Mouse (Mus musculus) hindbrain, embryonic 14.5 days (tissue): Measurements from ENCODE around the gene Skiv2l. TPM values are rescaled to one million over a fixed set of nuclear protein-coding genes. Genes with fewer than 3 reads are reported as not detected.
A peak's percentile ranks its signal among the peaks of the same experiment; 100 is the strongest.

ENCODE experiments used
- ATAC-seq: fragments of 200-750 bp; cut with Nextera tagmentation; 2 replicates; pipeline ENCODE4 v1.8.0; 2017; ENCODE audit warnings: moderate number of reproducible peaks, mild to moderate bottlenecking, moderate TSS enrichment, moderate library complexity; ENCODE audit not compliant: low FRiP score
- DNase-seq: peaks from one replicate; pipeline ENCODE4 v3.0.0-alpha.2; 2015; ENCODE audit warnings: low spot score
- H3K27ac ChIP-seq: fragments of 300-500 bp; sonication (generic); 2 replicates; pipeline ENCODE4 v1.5.1; 2014; ENCODE audit warnings: mild to moderate bottlenecking, moderate library complexity
- H3K27me3 ChIP-seq: fragments of 300-500 bp; sonication (generic); 2 replicates; pipeline ENCODE4 v1.6.1; 2014; ENCODE audit warnings: mild to moderate bottlenecking, low read length, mixed read lengths; ENCODE audit not compliant: control insufficient read depth, insufficient read depth
- H3K36me3 ChIP-seq: fragments of 300-500 bp; sonication (generic); replicated peaks from 2 replicates; pipeline ENCODE4 v1.6.1; 2014; ENCODE audit not compliant: control insufficient read depth, insufficient read depth
- H3K4me1 ChIP-seq: fragments of 300-500 bp; sonication (generic); replicated peaks from 2 replicates; pipeline ENCODE4 v1.6.1; 2014; ENCODE audit warnings: antibody characterized with exemption, low read length, mixed read lengths; ENCODE audit not compliant: control insufficient read depth, insufficient read depth
- H3K4me2 ChIP-seq: fragments of 300-500 bp; sonication (generic); replicated peaks from 2 replicates; pipeline ENCODE4 v1.6.1; 2014; ENCODE audit warnings: mild to moderate bottlenecking, moderate library complexity
- H3K4me3 ChIP-seq: fragments of 300-500 bp; sonication (generic); replicated peaks from 2 replicates; pipeline ENCODE4 v1.5.1; 2014; ENCODE audit warnings: mild to moderate bottlenecking, low read length
- H3K9ac ChIP-seq: fragments of 300-500 bp; sonication (generic); 2 replicates; pipeline ENCODE4 v1.6.1; 2014
- H3K9me3 ChIP-seq: fragments of 300-500 bp; sonication (generic); 2 replicates; pipeline ENCODE4 v1.6.1; 2016; ENCODE audit warnings: low read length; ENCODE audit not compliant: control insufficient read depth
- WGBS: fragments of 180-500 bp; shearing (Covaris S2); extraction: QIAGEN DNeasy Blood & Tissue Kit; methylation state at CpG from one replicate; pipeline ENCODE4 v1.1.7; 2014; 5-methylcytosine and 5-hydroxymethylcytosine counted together
- polyA plus RNA-seq: library from polyadenylated mRNA; unstranded; fragments of >200 nt; fragmentation: Nextera tagmentation; extraction: Ambion mirVana; gene quantifications from 2 replicates; pipeline ENCODE4 v1.2.1, GENCODE M21; 2014

The Skiv2l gene
- polyA plus RNA-seq, 1 experiment from 2014 or later = 51.2 TPM

DNA sequence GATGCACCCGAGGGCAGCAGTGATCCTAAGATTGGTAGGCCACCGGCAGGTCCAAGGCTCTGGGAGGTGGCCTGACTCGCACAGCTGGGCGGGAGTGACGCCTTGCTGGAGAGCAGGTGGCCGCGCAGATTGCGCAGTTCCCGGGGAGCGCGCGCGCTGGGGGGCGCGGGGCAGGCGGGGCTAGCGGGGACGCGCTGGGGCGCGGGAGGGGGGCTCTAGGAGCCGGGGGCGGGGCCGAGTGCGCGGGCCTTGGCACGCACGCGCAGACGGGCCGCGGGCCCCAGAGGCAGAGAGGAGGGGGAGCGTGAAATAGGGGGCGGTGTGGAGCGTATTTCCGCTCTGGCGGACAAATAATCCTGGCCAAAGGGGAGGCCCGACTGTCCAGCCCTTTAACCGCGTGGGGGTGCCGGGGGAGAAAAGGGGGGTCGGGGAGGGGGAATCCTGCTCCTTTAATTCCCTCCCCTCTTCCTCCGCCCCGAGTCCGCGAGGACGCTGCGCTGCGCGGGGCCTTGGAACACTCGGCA lies 44.1 kb upstream of the Skiv2l start:
- peak overlapping the region; percentile 79 for H3K4me2 ChIP-seq
- no peaks in the 10 kb centered on the region for H3K27me3 ChIP-seq
- H3K9ac ChIP-seq = peak overlapping the region; percentile 89
- peak overlapping the region; percentile 96 for H3K27ac ChIP-seq
- DNase-seq (peak; percentile 98), ATAC-seq (peak; percentile 90)
- under 1% methylated on average over 40 of the region's 51 CpGs for WGBS
- H3K36me3 ChIP-seq = peaks cover 8% of the 10 kb centered on the region; the same call in 1 of the 2 replicates
- H3K4me1 ChIP-seq = peaks cover 28% of the 10 kb centered on the region
- no peaks in the 10 kb centered on the region for H3K9me3 ChIP-seq
- H3K4me3 ChIP-seq = peak overlapping the region; percentile 75

DNA sequence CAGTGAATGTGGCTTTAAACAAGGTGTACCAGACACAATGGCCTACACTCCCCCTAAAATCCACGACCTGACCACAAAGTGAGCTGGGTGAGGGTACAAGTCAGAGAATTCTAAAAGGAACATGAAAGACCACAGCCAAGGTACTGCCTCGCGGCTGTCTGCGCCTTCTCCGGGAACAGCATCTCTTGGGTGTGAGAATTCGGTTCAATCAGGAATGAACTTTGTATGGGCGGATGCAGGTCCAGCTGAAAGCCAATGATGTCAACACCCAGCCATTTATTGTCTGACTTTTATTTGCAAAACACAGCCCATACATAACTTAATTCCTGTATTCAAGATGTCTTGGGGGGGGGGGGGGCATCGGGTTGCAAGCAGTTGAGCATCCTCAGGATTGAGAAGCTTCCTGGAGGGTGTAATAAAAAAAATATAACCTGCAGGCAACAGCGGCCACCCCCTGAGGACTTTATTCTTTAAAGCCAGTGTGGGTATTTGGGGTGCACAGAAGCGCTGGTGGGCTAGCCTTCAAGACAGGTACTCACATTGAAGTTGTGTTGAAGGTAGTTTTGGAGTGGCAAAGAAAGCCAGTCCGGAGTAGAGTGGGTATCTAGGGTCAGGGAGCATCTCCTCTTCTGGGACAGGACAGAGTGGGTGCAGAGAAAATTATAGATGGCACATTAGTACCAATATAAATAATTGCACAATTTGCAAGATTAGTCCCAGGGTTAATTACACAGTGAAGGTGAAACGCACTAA lies 43.2 kb upstream of the Skiv2l start:
- peak overlapping the region; percentile 52 for H3K9ac ChIP-seq
- no peak for ATAC-seq

DNA sequence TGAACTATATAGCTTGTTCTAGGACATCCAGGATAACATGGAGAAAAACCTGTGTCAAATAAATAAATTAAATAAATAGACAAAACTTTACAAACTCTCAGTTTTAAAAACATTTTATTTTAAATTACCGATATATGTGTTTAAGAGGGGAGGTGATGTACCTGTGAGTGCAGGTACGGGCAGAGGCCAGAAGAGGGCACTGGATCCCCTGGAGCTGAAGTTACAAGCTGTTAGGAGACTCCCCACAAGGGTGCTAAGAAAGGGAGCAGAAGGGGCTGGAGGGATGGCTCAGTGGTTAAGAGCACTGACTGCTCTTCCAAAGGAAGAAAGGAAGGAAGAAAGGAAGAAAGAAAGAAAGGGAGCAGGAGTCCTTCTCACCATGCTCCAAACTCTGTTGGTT lies 41.4 kb upstream of the Skiv2l start:
- DNase-seq (no peak), ATAC-seq (no peak)
- WGBS = 94% methylated on average over 2 of the region's 2 CpGs
- Histone ChIP-seq H3K9ac (no peak overlapping the region), H3K27ac (no peak overlapping the region), H3K4me2 (no peak overlapping the region), H3K4me1 (peaks cover 13% of the 10 kb centered on the region), H3K36me3 (peaks cover 6% of the 10 kb centered on the region; the same call in 1 of the 2 replicates), H3K4me3 (no peak overlapping the region), H3K27me3 (no peaks in the 10 kb centered on the region), H3K9me3 (no peaks in the 10 kb centered on the region)

More for the DNA sequence above, 43.2 kb upstream of the Skiv2l start:
- Histone ChIP-seq H3K4me1 (peaks cover 28% of the 10 kb centered on the region), H3K9me3 (no peaks in the 10 kb centered on the region), H3K27me3 (no peaks in the 10 kb centered on the region), H3K4me3 (peak overlapping the region; percentile 75), H3K27ac (peak overlapping the region; percentile 73), H3K36me3 (peaks cover 8% of the 10 kb centered on the region; the same call in 1 of the 2 replicates), H3K4me2 (peak overlapping the region; percentile 79)
- WGBS = 68% methylated on average over 12 of the region's 12 CpGs
- DNase-seq = no peak

DNA sequence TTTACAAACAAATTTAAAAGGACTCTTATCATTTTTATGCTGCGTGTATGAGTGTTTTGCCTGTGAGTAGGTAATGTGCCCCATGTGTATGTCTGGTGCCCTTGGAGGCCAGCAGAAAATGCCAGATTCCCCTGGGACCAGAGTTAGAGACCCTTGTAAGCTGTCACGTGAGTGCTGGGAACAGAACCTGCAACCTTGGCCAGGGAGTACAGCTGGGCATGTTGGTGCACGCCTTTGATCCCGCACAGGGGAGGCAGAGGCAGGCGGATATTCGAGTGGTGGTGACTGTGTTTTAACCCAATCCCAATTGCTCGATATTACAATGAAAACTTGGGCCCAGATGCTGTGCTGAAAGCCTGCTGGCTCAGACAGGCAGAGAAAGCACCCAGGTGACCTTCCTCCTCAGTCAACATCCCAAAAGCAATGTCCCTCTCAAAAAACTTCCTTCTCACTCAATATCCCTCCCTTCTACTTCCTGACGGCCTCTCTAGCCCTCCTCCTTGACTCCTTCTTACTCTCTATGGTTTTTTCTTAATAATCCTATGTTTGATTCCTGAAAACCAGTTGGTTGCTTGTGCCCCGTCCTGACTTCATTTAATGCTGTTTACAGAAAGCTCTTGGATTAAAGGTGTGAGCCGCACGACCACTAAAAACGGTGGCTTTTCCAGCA lies 40.2 kb upstream of the Skiv2l start:
- Histone ChIP-seq H3K4me1 (peaks cover 1% of the 10 kb centered on the region; the same call in 1 of the 2 replicates), H3K4me3 (no peak overlapping the region), H3K36me3 (no peaks in the 10 kb centered on the region), H3K4me2 (no peak overlapping the region), H3K27me3 (no peaks in the 10 kb centered on the region), H3K27ac (no peak overlapping the region), H3K9ac (no peak overlapping the region), H3K9me3 (no peaks in the 10 kb centered on the region)
- WGBS = 91% methylated on average over 12 of the region's 12 CpGs
- DNase-seq (no peak), ATAC-seq (no peak)

DNA sequence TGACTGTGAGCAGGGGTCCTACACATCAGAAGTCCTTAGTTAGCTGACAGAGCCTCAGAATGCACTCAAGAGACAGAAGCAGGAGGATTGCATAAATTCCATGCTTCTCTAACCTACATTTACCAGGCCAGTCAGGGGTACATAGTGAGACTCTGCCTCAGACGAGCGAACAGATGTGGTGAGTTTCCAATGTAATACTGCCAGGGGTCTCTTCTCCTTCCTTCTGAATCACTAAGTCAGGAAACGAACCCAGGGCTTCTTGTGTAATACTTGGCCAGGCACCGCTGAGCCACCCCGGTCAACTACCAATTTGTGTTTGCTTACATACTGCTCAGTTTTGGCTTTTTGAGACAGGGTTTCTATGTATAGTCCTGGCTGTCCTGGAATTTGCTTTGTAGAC lies 37.9 kb upstream of the Skiv2l start:
- ATAC-seq (no peak), DNase-seq (no peak)
- Histone ChIP-seq H3K9me3 (no peaks in the 10 kb centered on the region), H3K36me3 (no peaks in the 10 kb centered on the region), H3K9ac (no peak overlapping the region), H3K27ac (no peak overlapping the region), H3K4me2 (no peak overlapping the region), H3K27me3 (no peaks in the 10 kb centered on the region), H3K4me3 (no peak overlapping the region), H3K4me1 (no peaks in the 10 kb centered on the region)
- WGBS = 89% methylated on average over 5 of the region's 5 CpGs

DNA sequence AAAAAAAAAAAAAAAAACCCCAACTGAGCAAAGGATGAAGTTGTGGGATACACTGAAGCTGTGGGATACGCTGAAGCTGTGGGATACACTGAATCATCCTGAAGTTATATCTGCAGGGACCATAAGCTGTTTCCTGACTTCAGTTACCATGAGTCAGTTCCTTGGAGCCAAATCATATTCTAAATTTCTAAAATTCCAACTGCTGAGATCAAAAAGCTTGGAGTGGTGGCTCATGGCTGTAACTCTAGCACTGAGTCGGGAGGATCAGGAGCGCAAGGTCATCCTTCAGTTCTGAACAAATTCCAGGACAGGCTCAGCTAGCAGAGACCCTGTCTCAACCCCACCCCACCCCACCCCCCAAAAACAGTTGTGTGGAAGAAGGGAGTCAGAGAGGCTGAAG lies 35.6 kb upstream of the Skiv2l start:
- 79% methylated on average over 3 of the region's 3 CpGs for WGBS
- Histone ChIP-seq H3K4me3 (no peak overlapping the region), H3K36me3 (no peaks in the 10 kb centered on the region), H3K27me3 (no peaks in the 10 kb centered on the region), H3K9me3 (no peaks in the 10 kb centered on the region), H3K27ac (no peak overlapping the region), H3K4me2 (no peak overlapping the region), H3K9ac (no peak overlapping the region), H3K4me1 (no peaks in the 10 kb centered on the region)
- no peak for ATAC-seq
- DNase-seq = no peak

DNA sequence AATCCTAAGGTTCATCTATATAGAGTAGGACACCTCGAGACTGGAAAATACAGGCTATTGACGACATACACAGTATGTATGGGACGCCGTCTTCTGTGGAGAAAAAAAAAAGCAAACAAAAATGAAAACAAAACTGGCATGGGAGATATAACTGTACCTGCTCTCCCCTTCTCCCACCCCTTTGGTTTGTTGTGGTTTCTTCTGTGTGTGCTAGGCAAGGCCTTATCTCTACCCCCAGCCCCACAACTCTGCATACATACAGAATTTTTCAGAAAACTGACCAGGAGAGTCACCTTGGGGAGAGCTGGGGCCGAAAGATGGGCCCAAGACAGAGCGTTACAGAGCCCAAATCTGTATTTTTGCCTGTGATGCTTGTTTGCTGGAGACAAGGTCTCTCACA lies 34.7 kb upstream of the Skiv2l start:
- DNase-seq = no peak
- WGBS = 91% methylated on average over 6 of the region's 6 CpGs

DNA sequence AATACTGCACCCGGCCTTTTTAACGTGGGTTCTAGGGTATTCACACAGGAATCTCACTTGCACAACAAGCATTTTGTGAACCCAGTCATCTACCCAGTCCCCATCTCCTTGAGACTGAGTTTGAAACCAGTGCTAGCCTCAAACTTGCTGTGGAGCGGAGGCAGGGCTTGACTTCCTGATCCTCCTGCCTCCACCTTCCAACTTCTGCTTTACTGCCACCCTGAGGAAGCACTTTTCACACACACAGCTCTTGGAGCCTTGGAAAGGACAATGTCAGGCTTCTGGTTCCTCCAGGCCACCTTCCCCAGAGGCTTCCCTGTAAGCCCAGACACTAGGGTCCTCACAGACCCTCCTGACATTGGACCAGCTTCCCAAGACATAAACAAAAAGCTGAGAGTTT lies 33.3 kb upstream of the Skiv2l start:
- no peak overlapping the region for H3K27ac ChIP-seq
- ATAC-seq = no peak

More for the DNA sequence above, 34.7 kb upstream of the Skiv2l start:
- Histone ChIP-seq H3K9ac (no peak overlapping the region), H3K27me3 (no peaks in the 10 kb centered on the region), H3K4me3 (no peak overlapping the region), H3K27ac (no peak overlapping the region), H3K36me3 (no peaks in the 10 kb centered on the region), H3K9me3 (no peaks in the 10 kb centered on the region), H3K4me1 (no peaks in the 10 kb centered on the region), H3K4me2 (no peak overlapping the region)
- no peak for ATAC-seq

DNA sequence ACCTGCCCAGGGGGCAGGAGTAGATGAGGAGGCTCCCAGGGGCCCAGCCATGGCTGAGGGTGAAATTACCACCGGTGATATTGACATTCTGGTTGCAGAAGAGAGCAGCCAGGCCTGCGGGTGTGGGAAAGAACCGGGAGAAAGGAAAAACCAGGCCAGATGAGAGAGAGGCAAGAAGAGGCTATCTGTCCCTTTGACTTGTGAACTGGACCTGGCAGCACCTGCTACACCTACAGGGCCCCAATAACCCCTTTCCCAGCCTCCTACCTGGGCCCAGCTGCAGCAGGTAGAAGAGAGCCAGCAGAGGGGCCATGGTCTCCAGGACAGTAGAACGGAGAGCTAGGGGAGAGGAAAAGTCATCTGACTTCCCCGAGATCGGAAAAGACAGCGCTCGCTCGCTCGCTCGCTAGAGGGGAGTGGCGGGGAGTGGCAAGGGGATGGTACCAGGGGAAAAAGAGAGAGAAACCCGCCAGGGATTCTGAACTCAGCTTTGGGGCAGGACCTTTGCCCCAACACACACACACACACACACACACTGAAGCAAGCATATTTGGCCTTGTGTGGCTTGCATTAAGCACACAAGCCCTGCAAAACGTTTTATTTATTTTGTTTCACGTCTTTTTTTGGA lies 31.8 kb upstream of the Skiv2l start, which contains the start of gene Gm20547:
TSS of gene Gm20547 (minus strand) at position 360 of the 628 bp plus-strand sequence.
- Histone ChIP-seq H3K4me1 (no peaks in the 10 kb centered on the region), H3K4me2 (no peak within 1 kb of the TSS), H3K4me3 (no peak within 1 kb of the TSS), H3K27me3 (no peaks in the 10 kb centered on the region), H3K36me3 (no peaks in the 10 kb centered on the region), H3K9ac (no peak within 1 kb of the TSS), H3K27ac (no peak within 1 kb of the TSS), H3K9me3 (no peaks in the 10 kb centered on the region)
- DNase-seq (no peak), ATAC-seq (no peak)
- WGBS = 9% methylated on average over 15 of the region's 15 CpGs

More for the DNA sequence above, 33.3 kb upstream of the Skiv2l start:
- Histone ChIP-seq H3K36me3 (no peaks in the 10 kb centered on the region), H3K9me3 (no peaks in the 10 kb centered on the region), H3K4me2 (no peak overlapping the region), H3K4me3 (no peak overlapping the region), H3K4me1 (no peaks in the 10 kb centered on the region), H3K9ac (no peak overlapping the region), H3K27me3 (no peaks in the 10 kb centered on the region)
- DNase-seq = no peak
- WGBS = 70% methylated on average over 3 of the region's 3 CpGs
